Mouse (Mus musculus): ENCODE measurements around the gene Cdk6. TPM values are rescaled to one million over a fixed set of nuclear protein-coding genes. Genes with fewer than 3 reads are reported as not detected.

The Cdk6 gene
- polyA plus RNA-seq, 1 experiment from 2014 or later = 21.8 TPM

- ChIA-PET POLR2A (no interaction called here), CTCF (interaction anchor here (1.0 to 2.4 kb wide), 9 partner anchors 8 to 166 kb away, joined by 3 to 7 read pairs (median 3); partner anchors contain the start of gene Fam133b)
- ATAC-seq = no peak
- in situ Hi-C loops (cut with MboI; ENCODE audit: low pct_unique_long_range_greater_than_20kb) = no loop called here
- H3K27me3 ChIP-seq = no peaks in the 10 kb centered on the region
- no peak for DNase-seq (ENCODE audit: low read depth, low spot score)
- no peak for TF ChIP-seq CTCF (IDR thresholded peaks at IDR 0.05)
Measured at GRCm38 (mm10) chr5:3511097-3511795, 170.0 kb downstream of the Cdk6 start.

GRCm38 (mm10) chr5:3512584-3512983, 171.3 kb downstream of the Cdk6 start:
- no peaks in the 10 kb centered on the region for H3K27me3 ChIP-seq
- DNase-seq (ENCODE audit: low read depth, low spot score) (no peak), ATAC-seq (no peak)
- in situ Hi-C loops (cut with MboI; ENCODE audit: low pct_unique_long_range_greater_than_20kb) = no loop called here
- ChIA-PET CTCF (interaction anchor here (1.2 to 2.0 kb wide), 4 partner anchors 10 to 26 kb away, joined by 3 to 5 read pairs (median 3); no protein-coding TSS in a partner anchor), POLR2A (no interaction called here)
- peak; percentile 38 for TF ChIP-seq CTCF (IDR thresholded peaks at IDR 0.05)

GRCm38 (mm10) chr5:3514901-3515311, 173.6 kb downstream of the Cdk6 start:
- CTCF ChIA-PET = interaction anchor here (0.9 to 1.8 kb wide), 3 partner anchors 11 to 170 kb away, joined by 3 to 5 read pairs (median 3); no protein-coding TSS in a partner anchor
- no peak for ATAC-seq
- TF ChIP-seq CTCF (IDR thresholded peaks at IDR 0.05) = no peak
- H3K27me3 ChIP-seq = no peaks in the 10 kb centered on the region
- in situ Hi-C loops (cut with MboI; ENCODE audit: low pct_unique_long_range_greater_than_20kb) = loop anchor here (5.0 kb wide), 1 partner anchor 288 kb away; no protein-coding TSS in a partner anchor
- no peak for DNase-seq (ENCODE audit: low read depth, low spot score)
- POLR2A ChIA-PET = interaction anchor here (1.5 kb wide), 1 partner anchor 172 kb away, joined by 3 read pairs; no protein-coding TSS in a partner anchor

GRCm38 (mm10) chr5:3515477-3515876, 174.2 kb downstream of the Cdk6 start:
- no peak for TF ChIP-seq CTCF (IDR thresholded peaks at IDR 0.05)
- in situ Hi-C loops (cut with MboI; ENCODE audit: low pct_unique_long_range_greater_than_20kb) = loop anchor here (5.0 kb wide), 1 partner anchor 288 kb away; no protein-coding TSS in a partner anchor
- no peak for ATAC-seq
- POLR2A ChIA-PET = interaction anchor here (1.5 kb wide), 1 partner anchor 172 kb away, joined by 3 read pairs; no protein-coding TSS in a partner anchor
- H3K27me3 ChIP-seq = no peaks in the 10 kb centered on the region
- CTCF ChIA-PET = interaction anchor here (1.1 to 1.9 kb wide), 4 partner anchors 13 to 170 kb away, joined by 3 to 10 read pairs (median 4); no protein-coding TSS in a partner anchor
- no peak for DNase-seq (ENCODE audit: low read depth, low spot score)

GRCm38 (mm10) chr5:3516481-3517075, 175.3 kb downstream of the Cdk6 start:
- POLR2A ChIA-PET = interaction anchor here (1.5 kb wide), 1 partner anchor 174 kb away, joined by 3 read pairs; no protein-coding TSS in a partner anchor
- CTCF ChIA-PET = interaction anchor here (1.1 to 1.9 kb wide), 6 partner anchors 11 to 173 kb away, joined by 3 to 10 read pairs (median 4); no protein-coding TSS in a partner anchor
- peak; percentile 71 for ATAC-seq
- no peaks in the 10 kb centered on the region for H3K27me3 ChIP-seq
- no peak for DNase-seq (ENCODE audit: low read depth, low spot score)
- TF ChIP-seq CTCF (IDR thresholded peaks at IDR 0.05) = peak; percentile 78
- in situ Hi-C loops (cut with MboI; ENCODE audit: low pct_unique_long_range_greater_than_20kb) = loop anchor here (5.0 kb wide), 1 partner anchor 289 kb away; no protein-coding TSS in a partner anchor

GRCm38 (mm10) chr5:3520493-3521359, 179.4 kb downstream of the Cdk6 start:
- POLR2A ChIA-PET = interaction anchor here (0.8 kb wide), 1 partner anchor 19 kb away, joined by 4 read pairs; no protein-coding TSS in a partner anchor
- TF ChIP-seq CTCF (IDR thresholded peaks at IDR 0.05) = no peak
- ATAC-seq (no peak), DNase-seq (ENCODE audit: low read depth, low spot score) (no peak)
- CTCF ChIA-PET = interaction anchor here (0.8 to 1.9 kb wide), 2 partner anchors 21 to 178 kb away, joined by 3 to 5 read pairs; no protein-coding TSS in a partner anchor
- in situ Hi-C loops (cut with MboI; ENCODE audit: low pct_unique_long_range_greater_than_20kb) = no loop called here
- H3K27me3 ChIP-seq = no peaks in the 10 kb centered on the region

- ATAC-seq (no peak), DNase-seq (ENCODE audit: low read depth, low spot score) (no peak)
- ChIA-PET CTCF (interaction anchor here (0.8 kb wide), 1 partner anchor 10 kb away, joined by 3 read pairs; no protein-coding TSS in a partner anchor), POLR2A (no interaction called here)
- TF ChIP-seq CTCF (IDR thresholded peaks at IDR 0.05) = no peak
- in situ Hi-C loops (cut with MboI; ENCODE audit: low pct_unique_long_range_greater_than_20kb) = no loop called here
- no peaks in the 10 kb centered on the region for H3K27me3 ChIP-seq
Measured at GRCm38 (mm10) chr5:3521741-3522140, 180.5 kb downstream of the Cdk6 start.

- DNase-seq (ENCODE audit: low read depth, low spot score) (no peak), ATAC-seq (no peak)
- POLR2A ChIA-PET = no interaction called here
- no peak for TF ChIP-seq CTCF (IDR thresholded peaks at IDR 0.05)
- no peaks in the 10 kb centered on the region for H3K27me3 ChIP-seq
- in situ Hi-C loops (cut with MboI; ENCODE audit: low pct_unique_long_range_greater_than_20kb) = no loop called here
- CTCF ChIA-PET = interaction anchor here (0.8 to 1.5 kb wide), 3 partner anchors 10 to 13 kb away, joined by 3 read pairs; no protein-coding TSS in a partner anchor
Measured at GRCm38 (mm10) chr5:3522826-3523225, 181.5 kb downstream of the Cdk6 start.

GRCm38 (mm10) chr5:3527041-3527691, 185.9 kb downstream of the Cdk6 start:
- POLR2A ChIA-PET = no interaction called here
- DNase-seq (ENCODE audit: low read depth, low spot score) (no peak), ATAC-seq (no peak)
- in situ Hi-C loops (cut with MboI; ENCODE audit: low pct_unique_long_range_greater_than_20kb) = no loop called here
- no peak for TF ChIP-seq CTCF (IDR thresholded peaks at IDR 0.05)
- no peaks in the 10 kb centered on the region for H3K27me3 ChIP-seq
- CTCF ChIA-PET = interaction anchor here (1.5 kb wide), 1 partner anchor 28 kb away, joined by 3 read pairs; no protein-coding TSS in a partner anchor

Data from Patski (cell line).